Mouse (Mus musculus): Measurements from ENCODE around the gene Mrc2. TPM values are rescaled to one million over a fixed set of nuclear protein-coding genes. Genes with fewer than 3 reads are reported as not detected.

The Mrc2 gene
- polyA plus RNA-seq, 1 experiment from 2014 or later: 0.09 TPM

DNA sequence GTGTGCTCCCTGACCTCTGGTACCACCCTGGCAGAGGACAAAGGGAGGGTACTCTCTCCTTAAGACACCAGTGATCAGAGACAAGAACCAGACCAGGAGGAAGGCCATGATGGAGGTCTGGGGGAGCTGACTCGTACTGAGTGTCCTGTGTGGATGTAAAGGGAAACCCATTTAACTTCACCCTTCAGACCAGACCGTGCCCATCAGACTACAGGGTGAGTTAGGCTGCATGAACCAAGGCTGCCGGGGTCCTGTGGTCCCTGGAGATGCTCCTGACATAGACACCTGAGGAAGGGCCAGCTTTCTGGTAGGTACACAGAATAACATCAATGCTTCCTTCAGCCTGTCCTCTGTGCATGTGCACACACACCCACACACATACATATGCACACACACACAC is 73.2 kb downstream of the Mrc2 start:
- ChIA-PET POLR2A (no interaction called here), CTCF (interaction anchor here (1.1 to 3.5 kb wide), 2 partner anchors 18 to 226 kb away, joined by 3 to 12 read pairs; no protein-coding TSS in a partner anchor)
- no peak for TF ChIP-seq CTCF (IDR thresholded peaks at IDR 0.05)
- in situ Hi-C loops (cut with MboI; ENCODE audit: low pct_unique_long_range_greater_than_20kb): no loop called here
- H3K27me3 ChIP-seq: no peaks in the 10 kb centered on the region
- DNase-seq (ENCODE audit: low read depth, low spot score) (no peak), ATAC-seq (no peak)

DNA sequence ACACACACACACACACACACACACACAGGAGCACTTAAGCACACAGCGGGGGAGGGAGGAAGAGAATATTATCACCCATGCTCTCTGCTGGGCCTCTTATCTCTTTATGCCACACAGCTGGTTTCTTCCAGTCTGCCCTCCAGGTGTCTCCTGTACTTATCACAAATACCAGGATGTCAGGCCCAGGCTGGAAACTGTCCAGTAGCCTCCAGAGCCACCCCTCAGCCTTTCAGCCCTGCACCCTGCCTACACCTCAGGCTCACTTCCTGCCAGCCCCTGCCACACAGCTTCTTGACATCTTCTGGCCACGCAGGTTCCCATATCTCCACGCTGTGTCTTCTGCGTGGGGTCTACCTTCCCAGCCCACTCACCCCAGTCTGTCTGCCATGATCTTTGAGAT is 73.6 kb downstream of the Mrc2 start:
- ATAC-seq (no peak), DNase-seq (ENCODE audit: low read depth, low spot score) (no peak)
- POLR2A ChIA-PET: no interaction called here
- in situ Hi-C loops (cut with MboI; ENCODE audit: low pct_unique_long_range_greater_than_20kb): no loop called here
- TF ChIP-seq CTCF (IDR thresholded peaks at IDR 0.05): no peak
- H3K27me3 ChIP-seq: no peaks in the 10 kb centered on the region
- CTCF ChIA-PET: interaction anchor here (1.1 to 3.5 kb wide), 2 partner anchors 18 to 226 kb away, joined by 3 to 12 read pairs; no protein-coding TSS in a partner anchor

GRCm38 (mm10) chr11:105367163-105367562 is 74.7 kb downstream of the Mrc2 start:
- in situ Hi-C loops (cut with MboI; ENCODE audit: low pct_unique_long_range_greater_than_20kb): no loop called here
- no peak for TF ChIP-seq CTCF (IDR thresholded peaks at IDR 0.05)
- CTCF ChIA-PET: interaction anchor here (1.1 kb wide), 1 partner anchor 10 kb away, joined by 3 read pairs; no protein-coding TSS in a partner anchor
- ATAC-seq: no peak
- no peaks in the 10 kb centered on the region for H3K27me3 ChIP-seq
- POLR2A ChIA-PET: no interaction called here
- DNase-seq (ENCODE audit: low read depth, low spot score): no peak

DNA sequence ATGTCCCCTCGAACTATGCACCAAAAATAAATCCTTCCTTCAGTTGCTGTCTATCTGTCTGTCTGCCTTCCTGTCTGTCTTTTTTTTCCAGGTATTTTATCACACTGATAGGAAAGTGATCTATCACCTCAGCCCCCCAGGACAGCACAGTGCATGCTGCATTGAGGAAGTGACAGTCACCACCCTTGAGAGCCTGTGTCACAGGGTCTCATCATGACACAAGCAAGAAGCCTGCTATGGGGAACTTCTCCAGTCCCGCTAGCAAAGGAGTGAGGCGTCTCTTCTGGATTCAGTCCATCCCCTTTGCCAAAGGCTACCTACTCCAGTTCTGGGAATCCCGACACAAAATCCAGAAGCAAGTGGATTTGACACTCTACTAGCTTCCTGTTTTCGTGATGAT is 76.4 kb downstream of the Mrc2 start:
- ChIA-PET POLR2A (no interaction called here), CTCF (interaction anchor here (1.3 kb wide), 1 partner anchor 228 kb away, joined by 3 read pairs; no protein-coding TSS in a partner anchor)
- DNase-seq (ENCODE audit: low read depth, low spot score): no peak
- ATAC-seq: no peak
- TF ChIP-seq CTCF (IDR thresholded peaks at IDR 0.05): no peak
- H3K27me3 ChIP-seq: no peaks in the 10 kb centered on the region
- in situ Hi-C loops (cut with MboI; ENCODE audit: low pct_unique_long_range_greater_than_20kb): no loop called here

DNA sequence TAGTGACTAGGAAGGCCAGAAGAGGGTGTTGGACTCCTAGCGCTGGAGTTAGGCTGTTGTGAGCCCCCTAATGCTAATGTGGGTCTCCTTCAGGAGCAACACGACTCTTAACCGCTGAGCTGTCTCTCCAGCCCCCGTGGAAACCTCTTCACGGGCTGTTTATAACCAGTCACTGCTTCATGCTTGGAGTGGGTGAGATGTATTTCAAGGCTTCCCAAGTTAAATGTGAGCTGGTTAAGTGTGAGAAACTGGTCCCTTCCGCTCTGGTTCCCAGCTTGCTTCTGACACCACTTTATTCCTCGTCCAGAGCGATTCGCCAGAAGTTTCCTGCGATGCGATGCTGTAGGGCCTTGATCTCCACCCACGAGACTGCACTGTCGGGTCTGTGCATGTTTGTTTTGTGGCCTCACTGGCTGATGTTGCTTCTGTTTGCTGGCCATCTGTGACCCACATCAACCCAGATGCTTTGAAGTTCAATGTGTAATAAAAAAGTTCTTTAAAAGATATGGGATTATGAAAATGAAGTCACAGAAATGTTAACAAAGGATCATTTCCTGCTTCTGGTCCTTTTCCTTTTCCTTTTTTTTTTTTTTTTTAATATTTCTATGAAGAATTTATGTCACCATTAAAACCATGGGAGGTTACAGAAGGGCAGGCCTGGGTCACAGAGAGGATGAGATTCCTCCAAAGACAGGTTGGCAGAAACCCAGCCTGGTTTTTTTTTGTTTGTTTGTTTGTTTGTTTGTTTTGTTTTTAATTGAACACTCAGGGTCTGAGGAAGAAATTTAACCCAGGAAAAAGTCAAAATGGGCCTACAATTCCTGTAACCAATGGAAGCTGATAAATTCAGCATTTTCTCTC is 77.3 kb downstream of the Mrc2 start:
- ChIA-PET CTCF (no interaction called here), POLR2A (no interaction called here)
- no peak for ATAC-seq
- no peaks in the 10 kb centered on the region for H3K27me3 ChIP-seq
- TF ChIP-seq CTCF (IDR thresholded peaks at IDR 0.05): no peak
- DNase-seq (ENCODE audit: low read depth, low spot score): no peak
- in situ Hi-C loops (cut with MboI; ENCODE audit: low pct_unique_long_range_greater_than_20kb): no loop called here

- CTCF ChIA-PET: no interaction called here
- no peak for TF ChIP-seq CTCF (IDR thresholded peaks at IDR 0.05)
- in situ Hi-C loops (cut with MboI; ENCODE audit: low pct_unique_long_range_greater_than_20kb): no loop called here
- DNase-seq (ENCODE audit: low read depth, low spot score) (no peak), ATAC-seq (no peak)
- POLR2A ChIA-PET: no interaction called here
- H3K27me3 ChIP-seq: no peaks in the 10 kb centered on the region
These were observed 79.4 kb downstream of the Mrc2 start for GRCm38 (mm10) chr11:105371818-105372217.

DNA sequence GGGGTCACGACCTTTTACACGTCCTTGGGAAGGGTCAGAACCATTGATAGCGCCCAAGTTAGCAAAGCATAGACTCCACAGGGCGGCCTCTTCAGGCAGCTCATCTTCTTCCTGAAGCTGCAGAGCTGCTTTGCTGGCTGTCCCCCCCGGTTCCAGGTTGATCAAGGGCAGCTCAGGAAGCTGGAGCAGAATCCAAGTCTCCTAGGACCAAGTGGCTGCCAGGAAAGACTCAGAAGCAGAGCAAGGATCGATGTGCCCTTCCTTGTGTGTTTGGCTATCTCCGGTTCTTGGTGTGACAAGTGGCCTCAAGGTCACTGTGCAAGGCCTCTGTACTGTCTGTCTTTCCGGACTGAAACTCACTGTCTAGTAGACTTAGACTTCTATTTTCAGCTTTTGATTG is 81.4 kb downstream of the Mrc2 start:
- ATAC-seq (no peak), DNase-seq (ENCODE audit: low read depth, low spot score) (no peak)
- no peak for TF ChIP-seq CTCF (IDR thresholded peaks at IDR 0.05)
- POLR2A ChIA-PET: no interaction called here
- CTCF ChIA-PET: no interaction called here
- H3K27me3 ChIP-seq: no peaks in the 10 kb centered on the region
- in situ Hi-C loops (cut with MboI; ENCODE audit: low pct_unique_long_range_greater_than_20kb): no loop called here

- in situ Hi-C loops (cut with MboI; ENCODE audit: low pct_unique_long_range_greater_than_20kb): no loop called here
- DNase-seq (ENCODE audit: low read depth, low spot score) (no peak), ATAC-seq (no peak)
- H3K27me3 ChIP-seq: no peaks in the 10 kb centered on the region
- CTCF ChIA-PET: no interaction called here
- TF ChIP-seq CTCF (IDR thresholded peaks at IDR 0.05): no peak
- POLR2A ChIA-PET: no interaction called here
These were observed 82.2 kb downstream of the Mrc2 start for GRCm38 (mm10) chr11:105374526-105375175.

GRCm38 (mm10) chr11:105375821-105376235 is 83.4 kb downstream of the Mrc2 start:
- in situ Hi-C loops (cut with MboI; ENCODE audit: low pct_unique_long_range_greater_than_20kb): no loop called here
- TF ChIP-seq CTCF (IDR thresholded peaks at IDR 0.05): no peak
- DNase-seq (ENCODE audit: low read depth, low spot score): no peak
- H3K27me3 ChIP-seq: no peaks in the 10 kb centered on the region
- ATAC-seq: no peak
- ChIA-PET POLR2A (no interaction called here), CTCF (interaction anchor here (1.2 kb wide), 1 partner anchor 216 kb away, joined by 4 read pairs; no protein-coding TSS in a partner anchor)

DNA sequence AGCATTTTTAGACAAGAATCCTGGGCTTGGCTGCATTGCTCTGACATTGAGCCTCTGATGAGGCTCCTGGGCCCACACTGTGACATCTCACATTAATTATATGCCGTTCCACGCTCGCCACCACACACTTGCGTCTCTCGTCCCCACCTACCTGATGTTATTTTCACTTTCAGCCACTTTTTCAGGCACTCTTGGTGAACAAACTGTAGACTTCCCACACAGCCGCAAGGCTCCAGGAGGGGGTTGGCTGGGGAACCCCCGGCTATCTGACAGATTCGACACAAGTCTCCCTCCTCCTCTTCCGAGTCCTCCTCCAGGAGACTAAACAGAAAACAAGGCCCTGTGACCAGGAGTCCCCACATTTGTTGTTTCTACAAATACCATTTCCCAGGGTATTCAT is 92.8 kb downstream of the Mrc2 start:
- TF ChIP-seq CTCF (IDR thresholded peaks at IDR 0.05): no peak
- ATAC-seq: no peak

GRCm38 (mm10) chr11:105388636-105389035 is 96.2 kb downstream of the Mrc2 start:
- ChIA-PET CTCF (no interaction called here), POLR2A (no interaction called here)
- TF ChIP-seq CTCF (IDR thresholded peaks at IDR 0.05): no peak
- no peaks in the 10 kb centered on the region for H3K27me3 ChIP-seq
- DNase-seq (ENCODE audit: low read depth, low spot score): no peak
- in situ Hi-C loops (cut with MboI; ENCODE audit: low pct_unique_long_range_greater_than_20kb): no loop called here
- ATAC-seq: no peak

More for the DNA sequence above, 92.8 kb downstream of the Mrc2 start:
- ChIA-PET POLR2A (no interaction called here), CTCF (no interaction called here)
- DNase-seq (ENCODE audit: low read depth, low spot score): no peak
- in situ Hi-C loops (cut with MboI; ENCODE audit: low pct_unique_long_range_greater_than_20kb): no loop called here
- no peaks in the 10 kb centered on the region for H3K27me3 ChIP-seq
